Mouse (Mus musculus) limb, embryonic 15.5 days (tissue): ENCODE measurements at regions not wholly inside any gene's neighbourhood (a gene's known extent, or its start where the extent isn't known, plus 50 kb on each side); places are given as distances from the start of the nearest gene placed in this dataset.

Experiments
- ATAC-seq: fragments of 200-750 bp; cut with Nextera tagmentation; 2 replicates; pipeline ENCODE4 v1.8.0; 2017; ENCODE audit warnings: low read depth, moderate TSS enrichment; ENCODE audit not compliant: insufficient number of reproducible peaks, low FRiP score, low TSS enrichment
- H3K27ac ChIP-seq: fragments of 300-500 bp; sonication (generic); 2 replicates; pipeline ENCODE4 v1.5.1; 2015; ENCODE audit warnings: moderate library complexity, mild to moderate bottlenecking, inconsistent platforms
- H3K27me3 ChIP-seq: fragments of 300-500 bp; sonication (generic); 2 replicates; pipeline ENCODE4 v1.6.1; 2015; ENCODE audit warnings: inconsistent platforms
- H3K36me3 ChIP-seq: fragments of 300-500 bp; sonication (generic); 2 replicates; pipeline ENCODE4 v1.6.1; 2015; ENCODE audit warnings: inconsistent platforms
- H3K4me1 ChIP-seq: fragments of 300-500 bp; sonication (generic); 2 replicates; pipeline ENCODE4 v1.6.1; 2015; ENCODE audit warnings: inconsistent platforms
- H3K4me2 ChIP-seq: fragments of 300-500 bp; sonication (generic); 2 replicates; pipeline ENCODE4 v1.6.1; 2015; ENCODE audit warnings: mild to moderate bottlenecking, inconsistent platforms
- H3K4me3 ChIP-seq: fragments of 300-500 bp; sonication (generic); 2 replicates; pipeline ENCODE4 v1.5.1; 2015; ENCODE audit warnings: mild to moderate bottlenecking, inconsistent platforms
- H3K9ac ChIP-seq: fragments of 300-500 bp; sonication (generic); 2 replicates; pipeline ENCODE4 v1.6.1; 2015; ENCODE audit warnings: inconsistent platforms
- H3K9me3 ChIP-seq: fragments of 300-500 bp; sonication (generic); 2 replicates; pipeline ENCODE4 v1.6.1; 2016; ENCODE audit warnings: inconsistent platforms
- WGBS: fragments of 180-500 bp; shearing (Covaris S2); methylation state at CpG from one replicate; pipeline ENCODE4 v1.1.7; 2015; 5-methylcytosine and 5-hydroxymethylcytosine counted together

GRCm38 (mm10) chr10:92248648-92249047, 473.6 kb downstream of the Nedd1 start:
- no peaks in the 10 kb centered on the region for H3K9me3 ChIP-seq
- H3K36me3 ChIP-seq = no peaks in the 10 kb centered on the region
- no peak overlapping the region for H3K4me2 ChIP-seq
- 54% methylated on average over 3 of the region's 3 CpGs for WGBS
- no peak for ATAC-seq
- H3K9ac ChIP-seq = no peak overlapping the region
- H3K27me3 ChIP-seq = no peaks in the 10 kb centered on the region
- no peak overlapping the region for H3K4me3 ChIP-seq
- H3K27ac ChIP-seq = no peak overlapping the region
- H3K4me1 ChIP-seq = no peaks in the 10 kb centered on the region

DNA sequence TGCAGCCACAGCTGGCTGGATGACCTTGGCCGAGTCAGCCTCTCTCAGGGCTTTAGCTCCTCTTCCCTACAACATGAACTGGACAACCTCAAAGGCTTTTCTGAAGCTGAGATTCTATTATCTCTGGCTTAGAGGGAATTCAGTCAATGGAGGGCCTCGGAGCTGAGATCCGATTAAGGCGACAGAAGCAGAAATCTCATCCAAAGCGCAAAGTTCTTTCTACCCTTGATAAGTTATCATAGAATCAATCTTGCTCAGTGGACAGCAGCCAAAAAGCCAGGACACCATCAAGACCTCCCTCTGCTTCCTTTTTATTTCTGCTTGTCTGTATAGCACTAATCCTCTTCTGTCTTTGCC, 474.8 kb downstream of the Nedd1 start:
- no peak overlapping the region for H3K4me2 ChIP-seq
- no peak for ATAC-seq
- no peaks in the 10 kb centered on the region for H3K36me3 ChIP-seq
- H3K4me1 ChIP-seq = 0 out of 2 replicates have a peak, but pooled peaks cover 3% of the 10 kb centered on the region
- no peaks in the 10 kb centered on the region for H3K27me3 ChIP-seq
- WGBS = 78% methylated on average over 5 of the region's 5 CpGs
- no peak overlapping the region for H3K9ac ChIP-seq
- H3K4me3 ChIP-seq = no peak overlapping the region
- no peaks in the 10 kb centered on the region for H3K9me3 ChIP-seq
- H3K27ac ChIP-seq = no peak overlapping the region

DNA sequence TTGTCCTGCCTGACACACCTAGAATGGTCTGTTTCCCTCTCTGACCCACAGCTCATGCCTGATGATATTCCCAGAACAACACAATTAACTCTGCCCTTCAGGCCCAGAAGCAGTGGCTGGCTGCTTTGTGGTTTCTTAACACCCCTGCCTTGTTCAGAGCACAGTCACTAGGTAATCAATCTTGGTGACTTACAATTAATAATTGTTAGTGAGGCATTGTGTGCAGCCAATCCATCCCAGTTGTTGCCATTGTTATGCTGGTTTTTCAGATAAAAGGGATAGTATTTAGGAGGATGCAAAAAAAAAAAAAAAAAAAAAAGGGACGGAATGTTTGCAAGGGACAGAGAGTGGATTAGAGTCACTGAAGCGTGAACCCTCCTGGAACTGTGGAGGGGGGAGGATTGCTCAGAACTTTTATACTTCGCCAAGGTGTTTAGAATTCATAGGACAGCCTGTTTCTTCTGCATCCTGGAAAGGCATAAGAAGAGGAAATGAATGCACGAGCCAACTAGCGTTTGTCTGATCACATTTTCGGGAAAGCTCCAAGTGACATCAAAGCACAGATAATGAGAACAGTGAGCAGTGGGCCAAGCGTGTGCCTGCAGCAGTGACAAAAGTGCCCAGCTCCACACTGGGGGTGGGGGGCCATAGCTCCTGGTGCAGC, 475.3 kb downstream of the Nedd1 start:
- no peak overlapping the region for H3K4me2 ChIP-seq
- ATAC-seq = no peak
- no peaks in the 10 kb centered on the region for H3K36me3 ChIP-seq
- no peak overlapping the region for H3K4me3 ChIP-seq
- H3K4me1 ChIP-seq = 0 out of 2 replicates have a peak, but pooled peaks cover 3% of the 10 kb centered on the region
- H3K27me3 ChIP-seq = no peaks in the 10 kb centered on the region
- H3K27ac ChIP-seq = no peak overlapping the region
- no peak overlapping the region for H3K9ac ChIP-seq
- 42% methylated on average over 7 of the region's 7 CpGs for WGBS
- no peaks in the 10 kb centered on the region for H3K9me3 ChIP-seq

DNA sequence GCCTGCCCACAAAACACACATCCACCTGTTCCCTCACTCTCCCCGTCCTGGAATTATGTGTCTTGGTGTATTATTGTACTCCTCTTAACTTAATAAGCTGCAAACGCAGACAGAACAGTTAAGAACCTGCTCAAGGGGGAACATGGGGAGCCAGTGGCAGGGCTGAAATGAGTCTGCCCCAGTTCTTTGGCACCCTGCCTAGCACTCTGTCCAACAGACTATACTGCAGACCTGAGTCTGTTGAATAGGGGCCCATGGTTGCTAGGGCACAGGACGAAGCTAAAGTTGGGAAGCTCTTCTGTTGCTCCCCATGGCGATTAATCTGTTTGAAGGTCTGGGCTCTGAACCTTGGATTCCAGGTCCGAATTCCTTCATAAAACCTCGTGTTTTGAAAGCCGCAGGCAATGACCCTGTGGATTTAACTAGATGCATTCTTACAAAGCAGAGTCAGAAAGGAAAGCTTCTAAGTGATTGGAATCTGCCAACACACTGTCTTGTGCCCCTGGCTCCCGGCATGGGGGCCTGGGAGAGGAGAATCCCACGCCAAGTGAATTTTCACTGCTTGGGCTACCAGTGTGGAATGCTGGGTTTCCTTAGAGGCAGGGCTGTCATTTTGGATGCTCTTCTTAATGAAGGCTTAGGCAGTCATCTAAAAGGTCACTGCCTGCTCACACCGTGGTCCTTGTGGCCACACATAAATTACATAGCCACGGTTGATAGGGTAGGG, 479.3 kb downstream of the Nedd1 start:
- H3K4me3 ChIP-seq = no peak overlapping the region
- no peaks in the 10 kb centered on the region for H3K9me3 ChIP-seq
- no peak overlapping the region for H3K4me2 ChIP-seq
- no peaks in the 10 kb centered on the region for H3K36me3 ChIP-seq
- no peak for ATAC-seq
- WGBS = 46% methylated on average over 11 of the region's 11 CpGs
- no peaks in the 10 kb centered on the region for H3K27me3 ChIP-seq
- 0 out of 2 replicates have a peak, but pooled peaks cover 3% of the 10 kb centered on the region for H3K4me1 ChIP-seq
- no peak overlapping the region for H3K9ac ChIP-seq
- no peak overlapping the region for H3K27ac ChIP-seq

- no peak for ATAC-seq
- Histone ChIP-seq H3K4me2 (no peak overlapping the region), H3K4me3 (no peak overlapping the region), H3K27ac (no peak overlapping the region), H3K9ac (no peak overlapping the region), H3K27me3 (no peaks in the 10 kb centered on the region), H3K9me3 (no peaks in the 10 kb centered on the region), H3K36me3 (no peaks in the 10 kb centered on the region), H3K4me1 (0 out of 2 replicates have a peak, but pooled peaks cover 3% of the 10 kb centered on the region)
- WGBS = 45% methylated on average over 5 of the region's 5 CpGs
Observed at GRCm38 (mm10) chr10:92237881-92238280, 484.3 kb downstream of the Nedd1 start.

DNA sequence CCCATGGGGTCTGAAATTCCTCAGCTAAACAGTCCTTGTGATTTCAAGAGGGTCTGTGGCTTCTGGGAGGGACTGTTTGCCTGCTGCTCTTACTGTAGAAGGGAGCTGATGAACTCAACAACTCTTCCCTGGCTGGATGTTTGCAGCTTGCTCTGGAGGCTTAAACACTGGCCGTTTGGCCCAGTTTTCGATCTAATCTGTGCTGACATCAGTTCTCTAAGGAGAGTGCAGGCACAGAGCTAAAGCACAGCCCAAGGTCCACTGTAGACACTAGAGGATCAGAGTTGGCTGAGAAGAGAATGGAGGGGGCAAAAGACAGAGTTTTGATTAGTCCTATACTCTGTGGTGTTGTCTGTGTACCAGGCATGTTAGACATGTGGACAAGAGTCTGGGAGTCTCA, 490.1 kb downstream of the Nedd1 start:
- 58% methylated on average over 2 of the region's 2 CpGs for WGBS
- H3K36me3 ChIP-seq = no peaks in the 10 kb centered on the region
- no peaks in the 10 kb centered on the region for H3K9me3 ChIP-seq
- no peak overlapping the region for H3K27ac ChIP-seq
- H3K4me1 ChIP-seq = no peaks in the 10 kb centered on the region
- no peaks in the 10 kb centered on the region for H3K27me3 ChIP-seq
- H3K4me2 ChIP-seq = no peak overlapping the region
- H3K4me3 ChIP-seq = no peak overlapping the region
- H3K9ac ChIP-seq = no peak overlapping the region
- ATAC-seq = no peak

- Histone ChIP-seq H3K36me3 (no peaks in the 10 kb centered on the region), H3K9me3 (no peaks in the 10 kb centered on the region), H3K4me1 (no peaks in the 10 kb centered on the region), H3K27me3 (no peaks in the 10 kb centered on the region), H3K4me2 (no peak overlapping the region), H3K27ac (no peak overlapping the region), H3K4me3 (no peak overlapping the region), H3K9ac (no peak overlapping the region)
- no peak for ATAC-seq
- 57% methylated on average over 4 of the region's 4 CpGs for WGBS
Observed at GRCm38 (mm10) chr10:92225818-92226217, 496.4 kb downstream of the Nedd1 start.

GRCm38 (mm10) chr10:92225071-92225470, 497.1 kb downstream of the Nedd1 start:
- no peaks in the 10 kb centered on the region for H3K36me3 ChIP-seq
- H3K9me3 ChIP-seq = no peaks in the 10 kb centered on the region
- no peaks in the 10 kb centered on the region for H3K27me3 ChIP-seq
- H3K4me1 ChIP-seq = no peaks in the 10 kb centered on the region
- ATAC-seq = no peak
- H3K4me3 ChIP-seq = no peak overlapping the region
- 77% methylated on average over 7 of the region's 7 CpGs for WGBS
- H3K9ac ChIP-seq = no peak overlapping the region
- H3K4me2 ChIP-seq = no peak overlapping the region
- no peak overlapping the region for H3K27ac ChIP-seq

DNA sequence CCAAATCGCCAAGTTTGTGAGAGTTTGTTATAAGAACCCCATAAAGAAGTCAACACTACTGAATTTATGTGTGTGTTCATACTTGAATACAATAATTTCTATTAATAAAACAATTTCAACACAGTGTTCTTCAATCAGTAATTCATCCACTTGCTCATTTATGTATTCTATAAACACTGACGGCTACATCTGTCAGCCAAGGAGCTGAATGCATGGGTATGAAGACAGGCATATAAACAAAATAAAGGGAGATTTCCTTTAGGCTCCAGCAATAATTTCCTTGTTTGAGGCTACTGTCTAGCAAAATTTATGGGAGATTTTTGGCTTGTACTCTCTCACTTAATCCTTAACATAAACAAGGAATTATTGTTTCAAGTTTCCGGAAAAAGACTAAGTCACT, 502.9 kb downstream of the Nedd1 start:
- Histone ChIP-seq H3K9me3 (no peaks in the 10 kb centered on the region), H3K27me3 (no peaks in the 10 kb centered on the region), H3K9ac (no peak overlapping the region), H3K27ac (no peak overlapping the region), H3K4me2 (no peak overlapping the region), H3K36me3 (no peaks in the 10 kb centered on the region), H3K4me3 (no peak overlapping the region), H3K4me1 (no peaks in the 10 kb centered on the region)
- ATAC-seq = no peak
- WGBS = 58% methylated on average over 3 of the region's 3 CpGs

DNA sequence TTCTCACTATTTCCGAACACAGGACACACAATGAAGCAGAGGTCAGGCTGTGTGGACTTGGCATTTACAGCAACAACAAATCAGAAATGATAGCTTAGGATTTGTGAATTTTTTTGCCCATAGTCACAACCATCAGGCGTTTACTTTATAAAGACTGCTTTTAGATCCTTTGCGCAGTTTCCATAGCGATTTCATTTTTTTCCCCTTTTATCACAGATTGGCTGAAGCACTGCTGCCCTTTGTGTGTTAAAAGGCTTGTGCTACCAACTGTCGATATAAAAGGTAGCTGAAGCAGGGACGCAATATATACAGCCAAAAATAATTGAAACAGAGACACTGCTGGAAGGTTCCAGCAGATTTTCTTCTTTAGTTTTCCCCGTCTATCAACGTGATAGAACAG, 551.4 kb downstream of the Nedd1 start:
- no peak overlapping the region for H3K4me3 ChIP-seq
- H3K4me1 ChIP-seq = no peaks in the 10 kb centered on the region
- H3K36me3 ChIP-seq = no peaks in the 10 kb centered on the region
- ATAC-seq = no peak
- no peak overlapping the region for H3K9ac ChIP-seq
- H3K27ac ChIP-seq = no peak overlapping the region
- H3K9me3 ChIP-seq = no peaks in the 10 kb centered on the region
- H3K27me3 ChIP-seq = 0 out of 2 replicates have a peak, but pooled peaks cover 1% of the 10 kb centered on the region
- 75% methylated on average over 8 of the region's 8 CpGs for WGBS
- no peak overlapping the region for H3K4me2 ChIP-seq

DNA sequence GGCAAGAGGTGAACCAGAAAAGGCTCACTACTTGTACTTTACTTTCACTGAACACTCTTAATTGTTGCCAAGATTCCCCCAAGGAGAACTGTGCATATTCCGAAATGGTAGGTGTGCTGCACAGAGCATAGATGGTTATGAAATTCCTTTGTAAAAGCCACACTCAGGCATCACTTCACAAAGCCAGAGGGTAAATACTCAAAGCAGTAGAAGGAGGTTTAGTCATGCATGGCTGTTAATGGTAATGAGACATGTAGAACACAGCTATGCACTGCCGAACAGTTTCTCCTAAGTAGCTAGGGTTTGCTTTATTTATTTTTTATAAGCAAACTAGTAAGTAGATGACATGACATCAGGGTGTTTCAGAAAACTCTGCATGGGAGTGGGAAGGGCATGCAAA, 556.2 kb downstream of the Nedd1 start:
- Histone ChIP-seq H3K36me3 (no peaks in the 10 kb centered on the region), H3K4me1 (peaks cover 6% of the 10 kb centered on the region; the same call in 1 of the 2 replicates), H3K4me2 (no peak overlapping the region), H3K9ac (no peak overlapping the region), H3K27me3 (peaks cover 28% of the 10 kb centered on the region), H3K4me3 (no peak overlapping the region), H3K27ac (no peak overlapping the region), H3K9me3 (no peaks in the 10 kb centered on the region)
- ATAC-seq = no peak
- WGBS = 46% methylated on average over 2 of the region's 2 CpGs

DNA sequence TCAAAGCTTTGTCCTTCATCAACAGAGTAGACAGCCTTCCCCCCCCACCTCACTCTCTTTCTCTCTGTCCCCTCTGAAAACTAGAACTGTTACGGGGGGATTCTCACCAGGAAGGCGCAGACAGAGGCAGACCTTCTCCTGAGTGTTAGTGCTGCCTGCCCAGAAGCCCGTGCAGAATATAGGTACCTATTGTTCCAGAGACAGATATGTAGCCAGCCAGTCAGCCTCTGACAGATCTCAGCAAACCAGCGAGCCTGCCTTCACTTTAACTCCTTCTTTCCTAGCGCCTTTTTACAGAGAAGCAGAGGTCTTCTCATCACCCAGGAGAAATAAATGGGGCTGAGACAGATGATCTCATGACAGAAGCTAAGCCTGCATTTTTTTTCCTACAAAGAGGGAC, 557.2 kb downstream of the Nedd1 start:
- 30% methylated on average over 5 of the region's 5 CpGs for WGBS
- peaks cover 28% of the 10 kb centered on the region for H3K27me3 ChIP-seq
- no peak for ATAC-seq
- H3K4me1 ChIP-seq = peaks cover 6% of the 10 kb centered on the region; the same call in 1 of the 2 replicates
- H3K27ac ChIP-seq = no peak overlapping the region
- no peak overlapping the region for H3K9ac ChIP-seq
- no peaks in the 10 kb centered on the region for H3K36me3 ChIP-seq
- H3K4me3 ChIP-seq = 0 out of 2 replicates have a peak overlapping the region, but pooled peaks have one; percentile 1
- no peaks in the 10 kb centered on the region for H3K9me3 ChIP-seq
- H3K4me2 ChIP-seq = no peak overlapping the region
